Mouse (Mus musculus): ENCODE data around the gene Il4ra.
A peak's percentile ranks its signal among the peaks of the same experiment; 100 is the strongest.

Gene Il4ra

GRCm38 (mm10) chr7:125551766-125552709 lies at the start of gene Il4ra:
Gene Il4ra (plus strand): TSS chr7:125552120.
- peak; percentile 89 to 93 for DNase-seq (ENCODE audit: low spot score in 2 of 2)

GRCm38 (mm10) chr7:125503374-125504092 lies 48.4 kb upstream of the Il4ra start:
- DNase-seq (ENCODE audit: low spot score in 2 of 2), result no peak

GRCm38 (mm10) chr7:125504618-125505017 lies 47.3 kb upstream of the Il4ra start:
- DNase-seq (ENCODE audit: low spot score in 2 of 2), result no peak

GRCm38 (mm10) chr7:125505568-125505967 lies 46.4 kb upstream of the Il4ra start:
- DNase-seq (ENCODE audit: low spot score in 2 of 2), result no peak

GRCm38 (mm10) chr7:125507279-125507678 lies 44.6 kb upstream of the Il4ra start:
- DNase-seq (ENCODE audit: low spot score in 2 of 2), result no peak

- no peak for DNase-seq (ENCODE audit: low spot score in 2 of 2)
Observed at GRCm38 (mm10) chr7:125511432-125511831, 40.5 kb upstream of the Il4ra start.

GRCm38 (mm10) chr7:125511852-125512251 lies 40.1 kb upstream of the Il4ra start:
- no peak for DNase-seq (ENCODE audit: low spot score in 2 of 2)

- no peak for DNase-seq (ENCODE audit: low spot score in 2 of 2)
Observed at GRCm38 (mm10) chr7:125515081-125515853, 36.7 kb upstream of the Il4ra start.

GRCm38 (mm10) chr7:125516723-125517122 lies 35.2 kb upstream of the Il4ra start:
- DNase-seq (ENCODE audit: low spot score in 2 of 2), result no peak

GRCm38 (mm10) chr7:125517470-125517869 lies 34.5 kb upstream of the Il4ra start:
- no peak for DNase-seq (ENCODE audit: low spot score in 2 of 2)

GRCm38 (mm10) chr7:125519715-125520114 lies 32.2 kb upstream of the Il4ra start:
- DNase-seq (ENCODE audit: low spot score in 2 of 2), result no peak

- DNase-seq (ENCODE audit: low spot score in 2 of 2), result peak in 1 of 2 experiments; percentile 18
Observed at GRCm38 (mm10) chr7:125523051-125523450, 28.9 kb upstream of the Il4ra start.

- no peak for DNase-seq (ENCODE audit: low spot score in 2 of 2)
Observed at GRCm38 (mm10) chr7:125527186-125527585, 24.7 kb upstream of the Il4ra start.

- DNase-seq (ENCODE audit: low spot score in 2 of 2), result no peak
Observed at GRCm38 (mm10) chr7:125527901-125528580, 23.9 kb upstream of the Il4ra start.

GRCm38 (mm10) chr7:125539351-125539750 lies 12.6 kb upstream of the Il4ra start:
- DNase-seq (ENCODE audit: low spot score in 2 of 2), result no peak

- DNase-seq (ENCODE audit: low spot score in 2 of 2), result no peak
Observed at GRCm38 (mm10) chr7:125541026-125541425, 10.9 kb upstream of the Il4ra start.

GRCm38 (mm10) chr7:125541821-125542220 lies 10.1 kb upstream of the Il4ra start:
- peak; percentile 54 to 77 for DNase-seq (ENCODE audit: low spot score in 2 of 2)

GRCm38 (mm10) chr7:125542335-125543050 lies 9.4 kb upstream of the Il4ra start:
- DNase-seq (ENCODE audit: low spot score in 2 of 2), result peak; percentile 13 to 64

- DNase-seq (ENCODE audit: low spot score in 2 of 2), result peak in 1 of 2 experiments; percentile 11
Observed at GRCm38 (mm10) chr7:125543497-125543896, 8.4 kb upstream of the Il4ra start.

GRCm38 (mm10) chr7:125545331-125545730 lies 6.6 kb upstream of the Il4ra start:
- DNase-seq (ENCODE audit: low spot score in 2 of 2), result no peak

- DNase-seq (ENCODE audit: low spot score in 2 of 2), result no peak
Observed at GRCm38 (mm10) chr7:125546727-125547126, 5.2 kb upstream of the Il4ra start.
